In genomic region chr19:23273355-23274053, GRCm38 (mm10) we compare ENCODE assay signal across 8 mouse cellular contexts. TPM values are rescaled to one million over a fixed set of nuclear protein-coding genes. Genes with fewer than 3 reads are reported as not detected.
A peak's percentile ranks its signal among the peaks of the same experiment; 100 is the strongest.
DNase-seq lines count a peak whose midpoint lies in the region; ATAC-seq and TF ChIP-seq lines count a peak whose summit lies in the region.

TSS of gene Smc5 (minus strand) at chr19:23273897.

- peak within 1 kb of the TSS; percentile 87 for H3K9ac ChIP-seq in forebrain, embryonic 13.5 days
- H3K9ac ChIP-seq in liver, embryonic 16.5 days (ENCODE audit: low read depth, low read length), result peak within 1 kb of the TSS; percentile 81
- peak within 1 kb of the TSS; percentile 91 for H3K9ac ChIP-seq in neural tube, embryonic 12.5 days
- H3K9ac ChIP-seq in stomach, postnatal 0 days (ENCODE audit: low read length), result peak within 1 kb of the TSS; percentile 92

- intact Hi-C loops in heart, postnatal 10 days (cut with DNase I), result no loop called here

- DNase-seq in ES-CJ7 (ENCODE audit: low read depth, low spot score), result peak; percentile 84
- peak; percentile 93 to 96 for DNase-seq in heart, postnatal 10 days
- peak; percentile 43 for DNase-seq in large intestine, adult 2 months (ENCODE audit: low read depth, low spot score)
- peak; percentile 92 for DNase-seq in stomach, postnatal 0 days (ENCODE audit: low spot score)

- peaks cover 10% of the 10 kb centered on the region for H3K4me1 ChIP-seq in forebrain, embryonic 13.5 days
- H3K4me1 ChIP-seq in liver, embryonic 16.5 days (ENCODE audit: control insufficient read depth, low read depth, low read length), result peaks cover 9% of the 10 kb centered on the region
- peaks cover 9% of the 10 kb centered on the region for H3K4me1 ChIP-seq in neural tube, embryonic 12.5 days
- peaks cover 5% of the 10 kb centered on the region for H3K4me1 ChIP-seq in stomach, postnatal 0 days (replicated peaks; ENCODE audit: control insufficient read depth, insufficient read depth)

- H3K27me3 ChIP-seq in forebrain, embryonic 13.5 days, result no peaks in the 10 kb centered on the region
- no peaks in the 10 kb centered on the region for H3K27me3 ChIP-seq in liver, embryonic 16.5 days (ENCODE audit: control insufficient read depth, insufficient read depth, low read depth, low read length)
- H3K27me3 ChIP-seq in neural tube, embryonic 12.5 days (replicated peaks), result no peaks in the 10 kb centered on the region
- H3K27me3 ChIP-seq in stomach, postnatal 0 days (ENCODE audit: control insufficient read depth, insufficient read depth, low read length), result no peaks in the 10 kb centered on the region

- peak within 1 kb of the TSS; percentile 60; the same call in 1 of the 2 replicates for H3K27ac ChIP-seq in forebrain, embryonic 13.5 days
- H3K27ac ChIP-seq in liver, embryonic 16.5 days (ENCODE audit: low read length), result peak within 1 kb of the TSS; percentile 71; the same call in 1 of the 2 replicates
- peak within 1 kb of the TSS; percentile 50 for H3K27ac ChIP-seq in neural tube, embryonic 12.5 days
- peak within 1 kb of the TSS; percentile 69 for H3K27ac ChIP-seq in stomach, postnatal 0 days (replicated peaks)

- under 1% methylated on average over 57 of the region's 69 CpGs for WGBS in forebrain, embryonic 13.5 days
- under 1% methylated on average over 69 of the region's 69 CpGs for WGBS in large intestine, adult 2 months
- WGBS in liver, embryonic 16.5 days (ENCODE audit: insufficient replicate concordance), result under 1% methylated on average over 69 of the region's 69 CpGs
- WGBS in neural tube, embryonic 12.5 days, result under 1% methylated on average over 69 of the region's 69 CpGs
- WGBS in stomach, postnatal 0 days, result 0% methylated on average over 57 of the region's 69 CpGs

- peaks cover 6% of the 10 kb centered on the region for H3K36me3 ChIP-seq in forebrain, embryonic 13.5 days (ENCODE audit: poor library complexity, severe bottlenecking)
- no peaks in the 10 kb centered on the region for H3K36me3 ChIP-seq in liver, embryonic 16.5 days (ENCODE audit: control insufficient read depth, insufficient read depth)
- peaks cover 2% of the 10 kb centered on the region; the same call in 1 of the 2 replicates for H3K36me3 ChIP-seq in neural tube, embryonic 12.5 days
- 0 out of 2 replicates have a peak, but pooled peaks cover 2% of the 10 kb centered on the region for H3K36me3 ChIP-seq in stomach, postnatal 0 days (ENCODE audit: control insufficient read depth, insufficient read depth, low read length)

- H3K9me3 ChIP-seq in forebrain, embryonic 13.5 days (replicated peaks), result no peaks in the 10 kb centered on the region
- no peaks in the 10 kb centered on the region for H3K9me3 ChIP-seq in liver, embryonic 16.5 days (replicated peaks; ENCODE audit: control insufficient read depth, low read length)
- no peaks in the 10 kb centered on the region for H3K9me3 ChIP-seq in neural tube, embryonic 12.5 days
- H3K9me3 ChIP-seq in stomach, postnatal 0 days (ENCODE audit: control insufficient read depth, low read length), result no peaks in the 10 kb centered on the region

- peak within 1 kb of the TSS; percentile 67 for H3K4me2 ChIP-seq in forebrain, embryonic 13.5 days
- H3K4me2 ChIP-seq in liver, embryonic 16.5 days (ENCODE audit: low read depth, low read length), result peak within 1 kb of the TSS; percentile 60
- peak within 1 kb of the TSS; percentile 64 for H3K4me2 ChIP-seq in neural tube, embryonic 12.5 days (replicated peaks)
- H3K4me2 ChIP-seq in stomach, postnatal 0 days (replicated peaks; ENCODE audit: low read depth), result peak within 1 kb of the TSS; percentile 72

- H3K4me3 ChIP-seq in forebrain, embryonic 13.5 days, result peak within 1 kb of the TSS; percentile 85
- peak within 1 kb of the TSS; percentile 87 for H3K4me3 ChIP-seq in liver, embryonic 16.5 days (ENCODE audit: low read depth, low read length)
- H3K4me3 ChIP-seq in neural tube, embryonic 12.5 days, result peak within 1 kb of the TSS; percentile 83
- peak within 1 kb of the TSS; percentile 87 for H3K4me3 ChIP-seq in stomach, postnatal 0 days (ENCODE audit: low read depth, low read length)

- TF ChIP-seq CTCF in stomach, postnatal 0 days (IDR thresholded peaks at IDR 0.05; ENCODE audit: low read depth), result no peak

- TF ChIP-seq EP300 in stomach, postnatal 0 days (optimal IDR thresholded peaks at IDR 0.05), result no peak

- peak; percentile 79 for ATAC-seq in cerebellum, adult (ENCODE audit: insufficient number of reproducible peaks, low FRiP score, low TSS enrichment)
- ATAC-seq in forebrain, embryonic 13.5 days, result peak; percentile 97
- peak; percentile 98 for ATAC-seq in liver, embryonic 16.5 days (ENCODE audit: low read depth)
- peak; percentile 92 for ATAC-seq in neural tube, embryonic 12.5 days (ENCODE audit: low FRiP score, low read depth)
- ATAC-seq in stomach, postnatal 0 days (ENCODE audit: low FRiP score, low TSS enrichment), result peak; percentile 98

RNA-seq across cellular contexts. Expression of gene Smc5, which starts in this region (rescaled TPM):
- polyA plus RNA-seq in forebrain, embryonic 13.5 days (2015; fragmentation: Nextera tagmentation; extraction: Ambion mirVana), result 39.5 and 43.0 TPM in 2 replicates
- 10 to 100 TPM; 26.8 to 29.1 TPM for total RNA-seq in heart, postnatal 10 days (2021)
- polyA plus RNA-seq in large intestine, adult 2 months (2012; rRNA removed), result 1.8 and 4.4 TPM in 2 replicates
- polyA plus RNA-seq in liver, embryonic 16.5 days (2015; fragmentation: Nextera tagmentation; extraction: Ambion mirVana), result 9.4 and 10.8 TPM in 2 replicates
- polyA plus RNA-seq in neural tube, embryonic 12.5 days (2016; fragmentation: Nextera tagmentation; extraction: Ambion mirVana), result 38.6 and 39.9 TPM in 2 replicates
- polyA plus RNA-seq in stomach, postnatal 0 days (2015; fragmentation: Nextera tagmentation; extraction: Ambion mirVana), result 7.7 and 8.3 TPM in 2 replicates

Comparison
In these comparisons a context has a peak if more than half of its experiments do, and no peak if none do; other contexts are left out.
1. Peak in every context shown above with its lines: DNase-seq, ATAC-seq, H3K4me3 ChIP-seq and H3K27ac ChIP-seq.
2. DNase-seq: peak in every context shown above with its lines; median percentile 94 in heart, postnatal 10 days; 92 in stomach, postnatal 0 days; 84 in ES-CJ7; 43 in large intestine, adult 2 months.